Mouse (Mus musculus) stomach, embryonic 16.5 days (tissue): ENCODE data around the gene Srrt. TPM values are rescaled to one million over a fixed set of nuclear protein-coding genes. Genes with fewer than 3 reads are reported as not detected.
A peak's percentile ranks its signal among the peaks of the same experiment; 100 is the strongest.

ENCODE experiments used
- ATAC-seq: fragments of 200-750 bp; cut with Nextera tagmentation; 2 replicates; pipeline ENCODE4 v1.8.0; 2017; ENCODE audit warnings: moderate number of reproducible peaks, moderate TSS enrichment; ENCODE audit not compliant: insufficient read depth, low FRiP score
- H3K27ac ChIP-seq: fragments of 300-500 bp; sonication (generic); 2 replicates; pipeline ENCODE4 v1.5.1; 2014; ENCODE audit warnings: low read length
- H3K27me3 ChIP-seq: fragments of 300-500 bp; sonication (generic); 2 replicates; pipeline ENCODE4 v1.6.1; 2014; ENCODE audit warnings: low read length, control low read depth, mixed read lengths; ENCODE audit not compliant: control insufficient read depth, insufficient read depth
- H3K36me3 ChIP-seq: fragments of 300-500 bp; sonication (generic); 2 replicates; pipeline ENCODE4 v1.6.1; 2014; ENCODE audit warnings: low read length; ENCODE audit not compliant: control insufficient read depth, insufficient read depth
- H3K4me1 ChIP-seq: fragments of 300-500 bp; sonication (generic); 2 replicates; pipeline ENCODE4 v1.6.1; 2014; ENCODE audit warnings: low read length, control low read depth, mixed read lengths; ENCODE audit not compliant: control insufficient read depth, insufficient read depth
- H3K4me2 ChIP-seq: fragments of 300-500 bp; sonication (generic); 2 replicates; pipeline ENCODE4 v1.6.1; 2014; ENCODE audit warnings: low read depth, low read length, mixed read lengths
- H3K4me3 ChIP-seq: fragments of 300-500 bp; sonication (generic); replicated peaks from 2 replicates; pipeline ENCODE4 v1.5.1; 2014; ENCODE audit warnings: mild to moderate bottlenecking, low read length
- H3K9ac ChIP-seq: fragments of 300-500 bp; sonication (generic); 2 replicates; pipeline ENCODE4 v1.6.1; 2014; ENCODE audit warnings: low read length
- H3K9me3 ChIP-seq: fragments of 300-500 bp; sonication (generic); replicated peaks from 2 replicates; pipeline ENCODE4 v1.6.1; 2016; ENCODE audit warnings: low read length, control low read depth; ENCODE audit not compliant: control insufficient read depth
- WGBS: fragments of 180-500 bp; shearing (Covaris S2); extraction: QIAGEN DNeasy Blood & Tissue Kit; methylation state at CpG from one replicate; pipeline ENCODE4 v1.1.7; 2014; 5-methylcytosine and 5-hydroxymethylcytosine counted together
- polyA plus RNA-seq: library from polyadenylated mRNA; unstranded; fragments of >200 nt; fragmentation: Nextera tagmentation; extraction: Ambion mirVana; gene quantifications from 2 replicates; pipeline ENCODE4 v1.2.1, GENCODE M21; 2015

The Srrt gene
- polyA plus RNA-seq, 1 experiment from 2014 or later, result 113 TPM

GRCm38 (mm10) chr5:137339290-137339979 is 32.0 kb upstream of the Srrt start:
- H3K27me3 ChIP-seq, result no peaks in the 10 kb centered on the region
- H3K9ac ChIP-seq, result peak overlapping the region; percentile 77
- H3K36me3 ChIP-seq, result no peaks in the 10 kb centered on the region
- H3K27ac ChIP-seq, result peak overlapping the region; percentile 90
- peak overlapping the region; percentile 51 for H3K4me3 ChIP-seq
- no peaks in the 10 kb centered on the region for H3K9me3 ChIP-seq
- H3K4me2 ChIP-seq, result peak overlapping the region; percentile 79
- peaks cover 19% of the 10 kb centered on the region for H3K4me1 ChIP-seq
- 12% methylated on average over 22 of the region's 22 CpGs for WGBS
- peak; percentile 32 for ATAC-seq

DNA sequence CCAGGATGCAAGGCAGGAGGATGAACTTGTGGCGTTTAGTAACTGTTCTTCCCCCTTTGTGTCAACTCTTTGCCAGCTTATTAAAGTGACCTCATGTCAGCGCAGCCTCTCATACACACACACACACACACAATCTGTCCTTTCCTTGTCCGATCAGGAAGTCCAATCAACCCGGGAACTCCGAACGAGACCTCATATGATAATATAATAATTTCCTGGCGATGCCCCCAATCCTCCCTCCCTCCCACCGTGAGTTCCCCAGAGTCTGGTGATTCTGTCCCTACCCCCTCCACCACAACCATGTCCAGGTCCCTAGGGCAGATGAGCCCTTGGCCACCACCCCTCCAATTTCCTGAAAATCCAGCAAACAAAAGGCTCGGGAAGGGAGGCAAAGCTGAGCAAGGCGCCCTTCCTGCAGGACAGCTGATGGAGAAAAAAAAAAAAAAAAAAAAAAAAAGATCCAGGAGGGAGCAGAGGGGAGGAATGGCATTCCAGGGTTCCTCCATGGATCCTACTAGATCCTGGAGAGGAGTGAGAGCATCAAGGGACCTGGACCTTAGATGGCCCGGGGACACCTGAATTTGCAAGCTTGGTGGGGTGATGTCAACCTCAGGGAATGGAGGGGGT is 31.3 kb upstream of the Srrt start:
- H3K27me3 ChIP-seq, result no peaks in the 10 kb centered on the region
- H3K9me3 ChIP-seq, result no peaks in the 10 kb centered on the region
- ATAC-seq, result peak; percentile 15; the same call in 1 of the 2 replicates
- H3K4me3 ChIP-seq, result peak overlapping the region; percentile 51
- no peaks in the 10 kb centered on the region for H3K36me3 ChIP-seq
- peak overlapping the region; percentile 90 for H3K27ac ChIP-seq
- H3K4me1 ChIP-seq, result peaks cover 19% of the 10 kb centered on the region
- peak overlapping the region; percentile 79 for H3K4me2 ChIP-seq
- H3K9ac ChIP-seq, result peak overlapping the region; percentile 77
- 2% methylated on average over 11 of the region's 11 CpGs for WGBS

DNA sequence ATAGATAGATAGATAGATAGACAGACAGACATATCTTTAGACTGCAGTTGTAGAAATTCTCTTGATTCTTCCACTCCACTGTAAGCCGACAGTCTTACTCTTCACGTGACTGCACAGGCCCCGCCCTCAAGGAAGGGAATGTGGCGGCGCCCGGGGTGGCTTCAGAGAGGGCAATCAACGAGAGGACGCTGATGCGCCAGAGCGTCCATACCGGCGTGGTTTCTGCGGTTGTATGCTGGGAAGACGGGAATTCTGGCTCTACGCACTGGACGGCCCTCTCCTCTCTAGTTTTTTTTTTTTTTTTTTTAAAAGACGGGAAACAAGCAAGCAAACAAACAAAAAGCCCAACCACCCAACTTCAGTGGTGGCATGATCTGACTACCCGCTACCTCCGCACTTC is 30.8 kb upstream of the Srrt start:
- ATAC-seq, result peak; percentile 82
- no peaks in the 10 kb centered on the region for H3K27me3 ChIP-seq
- H3K9ac ChIP-seq, result peak overlapping the region; percentile 77
- H3K9me3 ChIP-seq, result no peaks in the 10 kb centered on the region
- H3K27ac ChIP-seq, result peak overlapping the region; percentile 90
- H3K36me3 ChIP-seq, result no peaks in the 10 kb centered on the region
- H3K4me1 ChIP-seq, result peaks cover 19% of the 10 kb centered on the region
- H3K4me3 ChIP-seq, result peak overlapping the region; percentile 51
- under 1% methylated on average over 19 of the region's 19 CpGs for WGBS
- peak overlapping the region; percentile 79 for H3K4me2 ChIP-seq

- Histone ChIP-seq H3K4me2 (no peak overlapping the region), H3K9ac (no peak overlapping the region), H3K4me3 (no peak overlapping the region), H3K4me1 (peaks cover 19% of the 10 kb centered on the region), H3K9me3 (no peaks in the 10 kb centered on the region), H3K27me3 (no peaks in the 10 kb centered on the region), H3K27ac (peak overlapping the region; percentile 15; the same call in 1 of the 2 replicates), H3K36me3 (no peaks in the 10 kb centered on the region)
- no peak for ATAC-seq
- 45% methylated on average over 8 of the region's 8 CpGs for WGBS
Measured at GRCm38 (mm10) chr5:137337190-137337589, 29.7 kb upstream of the Srrt start.

DNA sequence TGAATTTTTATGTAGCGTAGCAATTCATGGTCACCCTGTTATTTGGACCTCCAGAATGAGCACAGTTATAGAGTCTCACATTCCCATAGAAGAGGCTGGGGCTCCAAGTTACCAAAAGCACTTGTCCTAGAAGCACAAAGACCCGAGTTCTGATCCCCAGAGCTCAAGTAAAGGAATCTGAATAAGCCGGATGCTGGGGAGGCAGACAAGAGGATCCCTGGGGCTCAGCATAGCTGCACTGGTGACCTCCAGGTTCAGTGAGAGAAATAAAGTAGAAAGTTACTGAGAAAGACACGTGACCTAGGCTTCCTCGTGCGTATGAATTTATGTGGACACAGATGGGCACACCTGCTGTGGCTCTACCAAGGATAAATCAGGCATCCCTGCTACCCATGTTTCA is 27.6 kb upstream of the Srrt start:
- ATAC-seq, result no peak
- no peak overlapping the region for H3K9ac ChIP-seq
- WGBS, result 69% methylated on average over 6 of the region's 6 CpGs

GRCm38 (mm10) chr5:137334317-137334716 is 26.8 kb upstream of the Srrt start:
- Histone ChIP-seq H3K27me3 (no peaks in the 10 kb centered on the region), H3K4me2 (peak overlapping the region; percentile 92), H3K4me3 (peak overlapping the region; percentile 74), H3K4me1 (peaks cover 12% of the 10 kb centered on the region), H3K36me3 (no peaks in the 10 kb centered on the region), H3K27ac (0 out of 2 replicates have a peak overlapping the region, but pooled peaks have one; percentile 3), H3K9ac (no peak overlapping the region), H3K9me3 (no peaks in the 10 kb centered on the region)
- no peak for ATAC-seq
- 41% methylated on average over 10 of the region's 10 CpGs for WGBS

More for the DNA sequence above, 27.6 kb upstream of the Srrt start:
- no peaks in the 10 kb centered on the region for H3K36me3 ChIP-seq
- no peak overlapping the region for H3K27ac ChIP-seq
- H3K4me1 ChIP-seq, result peaks cover 19% of the 10 kb centered on the region
- no peak overlapping the region for H3K4me2 ChIP-seq
- no peak overlapping the region for H3K4me3 ChIP-seq
- H3K27me3 ChIP-seq, result no peaks in the 10 kb centered on the region
- H3K9me3 ChIP-seq, result no peaks in the 10 kb centered on the region

GRCm38 (mm10) chr5:137333512-137334174 is 26.2 kb upstream of the Srrt start, which contains the start of gene Slc12a9:
TSS of gene Slc12a9 (minus strand) at chr5:137333597.
- under 1% methylated on average over 44 of the region's 44 CpGs for WGBS
- Histone ChIP-seq H3K4me3 (peak within 1 kb of the TSS; percentile 74), H3K9me3 (no peaks in the 10 kb centered on the region), H3K4me2 (peak within 1 kb of the TSS; percentile 92), H3K27ac (peak within 1 kb of the TSS; percentile 3), H3K9ac (peak within 1 kb of the TSS; percentile 83), H3K4me1 (peaks cover 5% of the 10 kb centered on the region), H3K36me3 (no peaks in the 10 kb centered on the region), H3K27me3 (no peaks in the 10 kb centered on the region)
- ATAC-seq, result peak; percentile 89

- no peaks in the 10 kb centered on the region for H3K27me3 ChIP-seq
- H3K9me3 ChIP-seq, result no peaks in the 10 kb centered on the region
- no peaks in the 10 kb centered on the region for H3K36me3 ChIP-seq
- peak overlapping the region; percentile 92 for H3K4me2 ChIP-seq
- H3K27ac ChIP-seq, result no peak overlapping the region
- peak overlapping the region; percentile 74 for H3K4me3 ChIP-seq
- ATAC-seq, result no peak
- H3K9ac ChIP-seq, result peak overlapping the region; percentile 83
- WGBS, result 20% methylated on average over 15 of the region's 15 CpGs
- peaks cover 4% of the 10 kb centered on the region; the same call in 1 of the 2 replicates for H3K4me1 ChIP-seq
Measured at GRCm38 (mm10) chr5:137332857-137333511, 25.5 kb upstream of the Srrt start.
